Mouse (Mus musculus) megakaryocyte, embryonic 14.5 days (primary cell): Measurements from ENCODE around the gene Pik3c2b.

Source experiments
- FLI1 ChIP-seq: IDR thresholded peaks from 2 replicates; pipeline ENCODE4 v1.6.1; 2012; ENCODE audit warnings: low read length, inconsistent platforms, mixed read lengths
- GATA1 ChIP-seq: IDR thresholded peaks from 3 replicates; pipeline ENCODE4 v1.6.1; 2012; ENCODE audit warnings: mixed read lengths, low read length, inconsistent platforms, borderline replicate concordance

- TF ChIP-seq GATA1 (no peak), FLI1 (no peak)
These were observed 109.8 kb downstream of the Pik3c2b start for GRCm38 (mm10) chr1:133155270-133155669.
